33 mouse cellular contexts compared by ENCODE assay signal in the genomic region with DNA sequence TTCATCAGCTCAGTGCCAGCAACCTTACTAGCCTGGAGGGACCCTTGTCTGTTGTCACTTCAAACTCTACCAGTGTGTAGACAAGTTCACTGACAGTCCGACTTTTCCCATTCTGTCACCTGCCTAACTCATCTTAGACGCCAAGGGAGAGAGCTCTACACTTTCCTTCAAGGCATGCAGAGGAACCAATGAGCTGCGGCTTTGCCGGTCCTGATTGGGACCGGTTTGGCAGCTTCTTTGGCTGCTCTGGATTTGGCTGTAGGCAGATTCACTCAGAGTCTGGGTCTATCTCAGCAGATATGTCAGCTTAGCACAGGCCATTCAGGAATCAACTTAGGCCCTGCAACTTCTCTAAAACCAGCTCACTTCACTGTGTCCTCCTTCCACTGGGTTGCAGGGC.
DNase-seq lines count a peak whose midpoint lies in the region; ATAC-seq and TF ChIP-seq lines count a peak whose summit lies in the region.
"Had no signal": no experiment of that assay in that cellular context is flagged by ENCODE, and none has a peak within 500 bp of the region (broad histone marks: within the 10 kb centered on the region; RNA-seq: fewer than 3 reads in every experiment).

No protein-coding gene starts in this region.

- 55% methylated on average over 5 of the region's 5 CpGs for WGBS in heart, embryonic 10.5 days
- 48% methylated on average over 5 of the region's 5 CpGs for WGBS in embryonic facial prominence, embryonic 12.5 days
- WGBS in limb, embryonic 14.5 days = 58% methylated on average over 5 of the region's 5 CpGs

- DNase-seq in heart, embryonic 10.5 days (ENCODE audit: low spot score) = peak; percentile 54
- DNase-seq in heart, adult 8-10 months (ENCODE audit: low spot score) = no peak
- DNase-seq in ZHBTc4 (ENCODE audit: low read depth, low spot score) = peak; percentile 39
- DNase-seq in limb, embryonic 14.5 days (ENCODE audit: low spot score) = peak; percentile 44
- no peak for DNase-seq in frontal cortex, adult 2 months (ENCODE audit: extremely low spot score in 1 of 2, low spot score in 1 of 2)
- no peak for DNase-seq in kidney, postnatal 4 days
- DNase-seq: adrenal gland, postnatal 10 days; B cell, adult 2 months; cerebellum, adult 18-20 months; cerebellum, postnatal 25 days; heart, postnatal 10 days; kidney, adult 2 months; left cerebral cortex, postnatal 4 days; liver, embryonic 13.5 days; lung, postnatal 36 days; midbrain, embryonic 14.5 days; right cerebral cortex, postnatal 14 days; thymus, postnatal 14 days had no signal

- no peak overlapping the region for H3K27ac ChIP-seq in heart, embryonic 10.5 days
- no peak overlapping the region for H3K27ac ChIP-seq in embryonic facial prominence, embryonic 12.5 days
- 0 out of 2 replicates have a peak overlapping the region, but pooled peaks have one; percentile 4 for H3K27ac ChIP-seq in limb, embryonic 14.5 days (replicated peaks; ENCODE audit: low read depth, low read length)
- H3K27ac ChIP-seq: hindbrain, embryonic 13.5 days; kidney, postnatal 0 days; liver, embryonic 13.5 days; lung, embryonic 15.5 days; neural tube, embryonic 12.5 days; stomach, postnatal 0 days had no signal

- no peak overlapping the region for H3K9ac ChIP-seq in embryonic facial prominence, embryonic 12.5 days
- H3K9ac ChIP-seq in limb, embryonic 14.5 days (ENCODE audit: low read depth, low read length, severe bottlenecking) = no peak overlapping the region
- H3K9ac ChIP-seq: embryonic facial prominence, embryonic 13.5 days; heart, embryonic 12.5 days; hindbrain, embryonic 13.5 days; liver, embryonic 13.5 days; lung, embryonic 15.5 days; neural tube, embryonic 12.5 days had no signal

- H3K4me3 ChIP-seq in heart, embryonic 10.5 days = no peak overlapping the region
- H3K4me3 ChIP-seq in embryonic facial prominence, embryonic 12.5 days = no peak overlapping the region
- no peak overlapping the region for H3K4me3 ChIP-seq in limb, embryonic 14.5 days (replicated peaks; ENCODE audit: low read length)
- H3K4me3 ChIP-seq: embryonic facial prominence, embryonic 13.5 days; heart, embryonic 12.5 days; hindbrain, embryonic 13.5 days; liver, embryonic 13.5 days; lung, embryonic 15.5 days; megakaryocyte, embryonic 14.5 days; neural tube, embryonic 12.5 days had no signal

- TF ChIP-seq POLR2A in limb, embryonic 14.5 days (IDR thresholded peaks at IDR 0.05; ENCODE audit: borderline replicate concordance, extremely low read depth, insufficient read depth, insufficient read length) = no peak

- no peaks in the 10 kb centered on the region for H3K27me3 ChIP-seq in heart, embryonic 10.5 days (ENCODE audit: insufficient read depth, poor library complexity, severe bottlenecking)
- no peaks in the 10 kb centered on the region for H3K27me3 ChIP-seq in embryonic facial prominence, embryonic 12.5 days
- H3K27me3 ChIP-seq in limb, embryonic 14.5 days (ENCODE audit: control insufficient read depth, insufficient read depth, low read length) = no peaks in the 10 kb centered on the region
- H3K27me3 ChIP-seq: CH12.LX; embryonic facial prominence, embryonic 13.5 days; heart, embryonic 12.5 days; hindbrain, embryonic 13.5 days; liver, embryonic 13.5 days; lung, embryonic 15.5 days; megakaryocyte, embryonic 14.5 days; neural tube, embryonic 12.5 days; Patski had no signal

- H3K4me2 ChIP-seq in embryonic facial prominence, embryonic 12.5 days (replicated peaks) = no peak overlapping the region
- no peak overlapping the region for H3K4me2 ChIP-seq in limb, embryonic 14.5 days (replicated peaks; ENCODE audit: low read depth, low read length, severe bottlenecking)
- H3K4me2 ChIP-seq: embryonic facial prominence, embryonic 13.5 days; heart, embryonic 12.5 days; hindbrain, embryonic 13.5 days; liver, embryonic 13.5 days; lung, embryonic 15.5 days; neural tube, embryonic 12.5 days had no signal

- H3K36me3 ChIP-seq in heart, embryonic 10.5 days = no peaks in the 10 kb centered on the region
- no peaks in the 10 kb centered on the region for H3K36me3 ChIP-seq in embryonic facial prominence, embryonic 12.5 days
- no peaks in the 10 kb centered on the region for H3K36me3 ChIP-seq in limb, embryonic 14.5 days (ENCODE audit: control insufficient read depth, insufficient read depth, low read length)
- H3K36me3 ChIP-seq: embryonic facial prominence, embryonic 13.5 days; G1E; heart, embryonic 12.5 days; hindbrain, embryonic 13.5 days; liver, embryonic 13.5 days; lung, embryonic 15.5 days; neural tube, embryonic 12.5 days had no signal

- 0 out of 2 replicates have a peak, but pooled peaks have one; percentile 30 for ATAC-seq in embryonic facial prominence, embryonic 12.5 days (ENCODE audit: insufficient number of reproducible peaks, insufficient read depth, low FRiP score, low TSS enrichment)
- no peak for ATAC-seq in limb, embryonic 14.5 days (ENCODE audit: low FRiP score, low read depth)
- ATAC-seq: activated CD4-positive, CD25-positive, alpha-beta regulatory T cell, adult 4 months; forebrain, embryonic 16.5 days; inflammation-experienced regulatory T-cells, adult 6 months; Patski had no signal

- no peaks in the 10 kb centered on the region for H3K9me3 ChIP-seq in heart, embryonic 10.5 days
- no peaks in the 10 kb centered on the region for H3K9me3 ChIP-seq in embryonic facial prominence, embryonic 12.5 days
- no peaks in the 10 kb centered on the region; the same call in 1 of the 2 replicates for H3K9me3 ChIP-seq in limb, embryonic 14.5 days (ENCODE audit: control insufficient read depth, low read length)
- H3K9me3 ChIP-seq: embryonic facial prominence, embryonic 13.5 days; G1E; liver, embryonic 13.5 days; lung, embryonic 15.5 days; megakaryocyte, embryonic 14.5 days; neural tube, embryonic 12.5 days had no signal

- no peaks in the 10 kb centered on the region for H3K4me1 ChIP-seq in heart, embryonic 10.5 days
- peaks cover 15% of the 10 kb centered on the region; the same call in 1 of the 2 replicates for H3K4me1 ChIP-seq in embryonic facial prominence, embryonic 12.5 days
- peaks cover 22% of the 10 kb centered on the region for H3K4me1 ChIP-seq in limb, embryonic 14.5 days (ENCODE audit: control insufficient read depth, insufficient read depth, low read length)
- H3K4me1 ChIP-seq: heart, embryonic 12.5 days; lung, embryonic 15.5 days; megakaryocyte, embryonic 14.5 days had no signal

Comparison
In these comparisons a context has a peak if more than half of its experiments do, and no peak if none do; other contexts are left out.
1. DNase-seq: peak in heart, embryonic 10.5 days (single experiment), ZHBTc4 (single experiment) and limb, embryonic 14.5 days (single experiment); none in heart, adult 8-10 months (single experiment), frontal cortex, adult 2 months (0 of 2) and kidney, postnatal 4 days (0 of 2).